Mouse (Mus musculus): ENCODE measurements around the gene E2f6. TPM values are rescaled to one million over a fixed set of nuclear protein-coding genes. Genes with fewer than 3 reads are reported as not detected.

The E2f6 gene
- polyA plus RNA-seq, 1 experiment: 12.5 TPM

DNA sequence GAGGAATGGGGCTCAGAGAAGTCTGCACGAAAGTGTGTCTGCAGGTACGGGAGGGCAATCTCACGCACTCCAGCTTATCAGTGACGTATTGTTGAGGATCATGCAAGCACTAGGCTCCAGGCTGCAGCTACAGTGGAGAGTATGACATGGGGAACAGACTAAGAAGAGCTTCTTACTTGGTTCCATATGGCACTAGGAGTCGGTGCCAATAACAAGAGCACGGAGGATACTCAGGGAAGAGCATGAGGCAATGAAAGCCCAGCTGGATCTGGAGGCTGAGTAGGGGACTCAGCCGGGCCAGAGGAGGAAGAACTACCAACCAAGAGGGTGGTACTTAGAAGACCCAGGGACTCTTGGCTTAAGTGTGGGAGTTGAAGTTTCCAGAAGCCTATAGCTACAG, 62.8 kb downstream of the E2f6 start:
- TF ChIP-seq GATA1 (IDR thresholded peaks at IDR 0.05; ENCODE audit: low read length): no peak

DNA sequence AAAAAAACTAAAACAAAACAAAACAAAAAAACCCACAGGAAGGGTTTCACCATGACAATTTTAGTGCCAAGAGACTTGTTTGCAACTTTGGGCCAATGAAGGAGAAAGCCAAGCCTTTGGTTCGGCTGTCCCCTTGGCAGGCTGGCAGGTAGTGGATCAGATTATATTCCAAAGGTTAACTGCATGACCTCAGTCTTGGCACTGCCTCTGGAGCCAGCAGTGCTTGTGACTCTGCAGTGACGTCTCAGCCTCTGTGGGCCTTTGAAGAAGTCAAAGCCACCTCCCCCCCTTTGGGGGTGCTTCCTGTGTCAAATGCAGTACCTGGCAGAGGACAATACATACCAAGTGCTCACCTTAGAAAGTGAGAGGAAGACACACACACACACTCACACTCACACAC, 63.3 kb downstream of the E2f6 start:
- no peak for TF ChIP-seq GATA1 (IDR thresholded peaks at IDR 0.05; ENCODE audit: low read length)

- no peak for TF ChIP-seq GATA1 (IDR thresholded peaks at IDR 0.05; ENCODE audit: low read length)
Observed at GRCm38 (mm10) chr12:16875269-16875668, 64.5 kb downstream of the E2f6 start.

DNA sequence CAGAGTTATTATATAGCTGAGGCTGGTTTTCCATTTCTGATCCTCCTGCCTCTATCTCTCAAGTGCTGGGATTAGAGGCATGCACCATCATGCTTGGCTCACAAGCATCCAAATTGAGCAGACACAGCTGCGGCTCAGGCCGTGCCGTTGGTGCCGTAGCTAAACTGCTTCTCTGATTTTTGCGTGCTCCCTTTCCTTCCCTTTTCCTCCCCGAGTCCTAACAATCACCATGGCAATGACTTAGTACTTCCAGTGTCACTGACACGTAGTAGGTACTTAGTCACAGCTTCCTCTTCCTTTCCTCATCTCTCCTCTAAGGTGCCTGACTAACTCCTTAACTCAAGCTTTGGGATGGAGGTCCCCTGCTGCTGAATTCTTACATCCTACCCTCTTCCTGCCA, 64.9 kb downstream of the E2f6 start:
- no peak for TF ChIP-seq GATA1 (IDR thresholded peaks at IDR 0.05; ENCODE audit: low read length)

DNA sequence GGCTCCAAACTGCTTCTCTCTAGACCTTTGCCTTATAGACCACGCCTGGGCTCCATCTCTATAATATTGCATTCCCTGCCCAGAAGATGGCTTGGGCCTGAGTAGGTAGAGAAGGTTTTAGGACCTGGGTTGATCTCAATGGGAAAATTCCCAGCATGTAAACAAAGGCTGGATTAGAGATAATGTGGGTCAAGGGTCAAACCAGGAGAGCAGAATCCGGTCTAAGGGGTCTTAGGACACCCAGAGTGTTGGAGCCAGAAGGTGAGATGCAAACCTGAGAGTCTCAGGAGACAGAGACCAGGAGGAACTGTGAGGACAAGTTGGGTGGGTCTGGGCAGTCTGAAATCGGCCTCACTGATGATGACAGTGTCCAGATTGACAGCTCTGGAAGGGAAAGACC, 65.9 kb downstream of the E2f6 start:
- no peak for TF ChIP-seq GATA1 (IDR thresholded peaks at IDR 0.05; ENCODE audit: low read length)

GRCm38 (mm10) chr12:16877141-16877540, 66.4 kb downstream of the E2f6 start:
- no peak for TF ChIP-seq GATA1 (IDR thresholded peaks at IDR 0.05; ENCODE audit: low read length)

DNA sequence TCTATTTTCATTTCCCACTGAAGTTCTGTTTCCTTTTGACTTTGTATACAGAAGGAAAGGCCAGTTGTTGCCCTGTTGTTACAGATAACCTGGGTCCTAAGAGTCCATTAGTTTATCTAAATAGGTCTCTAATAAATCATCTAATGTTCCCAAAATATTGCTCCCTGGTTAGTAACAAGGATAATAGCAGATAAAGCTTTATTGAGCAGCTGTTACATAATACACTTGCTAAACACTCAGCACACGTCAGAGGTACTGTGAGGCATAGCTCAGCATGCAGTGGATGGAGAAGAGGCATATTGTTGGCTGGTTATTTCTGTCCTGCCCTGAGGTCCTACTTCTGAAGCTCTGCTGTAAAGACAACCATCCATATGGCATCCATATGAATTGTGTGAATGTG, 66.9 kb downstream of the E2f6 start:
- no peak for TF ChIP-seq GATA1 (IDR thresholded peaks at IDR 0.05; ENCODE audit: low read length)

- no peak for TF ChIP-seq GATA1 (IDR thresholded peaks at IDR 0.05; ENCODE audit: low read length)
Observed at GRCm38 (mm10) chr12:16879369-16879768, 68.6 kb downstream of the E2f6 start.

GRCm38 (mm10) chr12:16880077-16880476, 69.3 kb downstream of the E2f6 start:
- TF ChIP-seq GATA1 (IDR thresholded peaks at IDR 0.05; ENCODE audit: low read length): no peak

- TF ChIP-seq GATA1 (IDR thresholded peaks at IDR 0.05; ENCODE audit: low read length): no peak
Observed at GRCm38 (mm10) chr12:16882442-16882841, 71.7 kb downstream of the E2f6 start.

DNA sequence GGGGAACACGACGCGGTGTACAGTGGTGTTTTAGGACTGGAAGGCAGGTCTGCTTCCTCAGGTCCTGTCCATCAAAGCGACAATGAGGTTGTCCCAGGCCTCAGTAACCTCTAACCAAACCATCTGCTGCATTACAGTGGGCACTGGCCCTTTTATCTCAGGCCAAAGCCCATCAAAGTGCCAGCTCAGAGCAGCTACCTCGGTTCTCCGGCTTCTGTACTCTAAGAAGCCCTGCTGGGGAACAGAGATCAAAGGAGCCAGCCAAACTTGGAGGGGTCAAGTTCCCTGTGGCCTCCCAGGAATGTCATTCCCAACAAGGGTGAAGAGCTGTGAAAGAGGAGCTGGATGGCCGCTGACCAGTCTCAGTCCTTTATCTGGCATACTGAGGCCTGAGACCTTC, 72.3 kb downstream of the E2f6 start:
- no peak for TF ChIP-seq GATA1 (IDR thresholded peaks at IDR 0.05; ENCODE audit: low read length)

DNA sequence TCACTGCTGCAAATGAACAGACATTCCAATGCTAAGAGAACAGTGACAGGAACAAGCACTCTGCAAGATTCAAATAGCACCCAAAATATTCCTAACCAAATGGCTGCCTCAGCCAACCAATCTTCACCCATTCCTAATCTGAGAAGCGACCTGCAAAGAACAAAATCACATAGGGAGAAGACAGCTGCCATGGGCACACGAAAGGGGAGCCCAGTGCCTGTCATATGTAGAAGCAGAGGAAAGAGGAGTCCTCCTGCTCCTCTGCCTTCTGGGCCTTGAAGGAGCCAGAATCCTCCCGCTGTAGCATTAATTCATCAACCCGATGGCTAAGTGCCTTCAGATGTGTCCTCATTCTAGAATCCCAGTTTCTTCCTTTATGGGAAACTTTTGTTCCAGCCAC, 73.8 kb downstream of the E2f6 start:
- TF ChIP-seq GATA1 (IDR thresholded peaks at IDR 0.05; ENCODE audit: low read length): no peak

DNA sequence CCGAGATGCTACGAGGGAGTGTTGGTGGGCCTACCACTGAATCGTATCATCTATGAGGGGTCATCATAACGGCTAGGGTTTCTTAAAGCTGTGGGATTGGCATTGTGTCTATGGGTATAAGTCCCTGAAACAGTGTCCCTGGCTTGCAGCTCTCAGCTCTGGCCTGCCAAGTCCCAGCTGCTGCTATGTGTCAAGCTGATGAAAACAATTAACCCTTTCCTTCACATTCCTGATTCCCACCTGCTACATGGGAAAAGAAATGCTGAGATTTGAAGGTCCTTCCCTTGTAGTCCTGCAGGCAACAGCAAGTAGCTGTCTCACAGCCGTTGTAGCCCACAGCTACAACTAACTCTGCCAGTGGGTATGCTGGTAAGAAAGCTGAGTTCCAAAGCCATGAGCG, 75.6 kb downstream of the E2f6 start:
- TF ChIP-seq GATA1 (IDR thresholded peaks at IDR 0.05; ENCODE audit: low read length): no peak

Other genes starting within 250 kb of the E2f6 start
- gene Lpin1, start 200.0 kb upstream of the E2f6 start, polyA plus RNA-seq (2012): 15.7 and 17.3 TPM in 2 replicates
- gene Ntsr2, start 157.6 kb upstream of the E2f6 start, polyA plus RNA-seq (2012): not detected in 2 replicates
- not detected in 2 replicates for gene Greb1, start 10.1 kb upstream of the E2f6 start, polyA plus RNA-seq (2012)
- gene Rock2, start 83.9 kb downstream of the E2f6 start, polyA plus RNA-seq (2012): 3.4 and 4.7 TPM in 2 replicates
- gene Pqlc3, start 189.4 kb downstream of the E2f6 start, polyA plus RNA-seq (2012): 29.8 and 37.5 TPM in 2 replicates
- gene 2410004P03Rik, start 200.8 kb downstream of the E2f6 start, polyA plus RNA-seq (2012): not detected in 2 replicates